Mouse (Mus musculus): ENCODE data around the gene Sytl1. TPM values are rescaled to one million over a fixed set of nuclear protein-coding genes. Genes with fewer than 3 reads are reported as not detected.

The Sytl1 gene
- total and polyA plus RNA-seq, 3 experiments, result 0.08 to 0.31 TPM; not detected in 1

- H3K79me2 ChIP-seq (ENCODE audit: control insufficient read depth, insufficient read depth, low read length, poor library complexity), result no peaks in the 10 kb centered on the region
- H3K36me3 ChIP-seq (ENCODE audit: control insufficient read depth in 1 of 2, insufficient read depth in 2 of 2, low read length in 2 of 2), result no peaks in the 10 kb centered on the region; a peak in 2 of 4 replicates
- no peaks in the 10 kb centered on the region for H3K4me1 ChIP-seq (ENCODE audit: control insufficient read depth in 1 of 2, insufficient read depth in 2 of 2, low read length in 2 of 2)
- H3K9me3 ChIP-seq (replicated peaks; ENCODE audit: insufficient read depth, low read length), result no peaks in the 10 kb centered on the region
- H3K4me3 ChIP-seq (ENCODE audit: control insufficient read depth in 1 of 2, insufficient read depth in 1 of 2, low read depth in 2 of 2, low read length in 2 of 2), result no peak overlapping the region
- no peak for TF ChIP-seq ZKSCAN1 (IDR thresholded peaks at IDR 0.05; ENCODE audit: low read depth, low read length)
- no peak for TF ChIP-seq MYC (IDR thresholded peaks at IDR 0.05; ENCODE audit: low read depth, low read length)
- no peak for TF ChIP-seq MAFK (IDR thresholded peaks at IDR 0.05; ENCODE audit: borderline replicate concordance, low read depth, low read length)
- TF ChIP-seq E2F4 (IDR thresholded peaks at IDR 0.05; ENCODE audit: borderline replicate concordance, low read depth, low read length), result no peak
- no peak for TF ChIP-seq TBP (IDR thresholded peaks at IDR 0.05; ENCODE audit: low read depth, low read length)
- no peak for TF ChIP-seq ZMIZ1 (IDR thresholded peaks at IDR 0.05; ENCODE audit: low read depth, low read length)
- no peak for TF ChIP-seq UBTF (IDR thresholded peaks at IDR 0.05; ENCODE audit: borderline replicate concordance, insufficient read depth, low read depth, low read length)
- no peak for TF ChIP-seq GATA1 (IDR thresholded peaks at IDR 0.05; ENCODE audit: low read depth, low read length)
- TF ChIP-seq MYB (IDR thresholded peaks at IDR 0.05; ENCODE audit: low read depth, low read length), result no peak
- no peak for TF ChIP-seq TAL1 (IDR thresholded peaks at IDR 0.05; ENCODE audit: low read length)
- TF ChIP-seq BHLHE40 (IDR thresholded peaks at IDR 0.05; ENCODE audit: borderline replicate concordance, low read depth, low read length), result no peak
- TF ChIP-seq SIN3A (IDR thresholded peaks at IDR 0.05; ENCODE audit: low read length), result no peak
- TF ChIP-seq TCF12 (IDR thresholded peaks at IDR 0.05; ENCODE audit: low read depth, low read length), result no peak
- TF ChIP-seq EP300 (IDR thresholded peaks at IDR 0.05; ENCODE audit: low read depth in 1 of 2, low read length in 2 of 2), result no peak
- TF ChIP-seq HCFC1 (IDR thresholded peaks at IDR 0.05; ENCODE audit: low read depth, low read length), result no peak
- no peak for DNase-seq (ENCODE audit: low read depth, low spot score)
- H3K27me3 ChIP-seq (ENCODE audit: control insufficient read depth in 1 of 2, insufficient read depth in 2 of 2, low read length in 2 of 2), result no peaks in the 10 kb centered on the region
- H3K9ac ChIP-seq (ENCODE audit: control insufficient read depth, low read depth, low read length, poor library complexity, severe bottlenecking), result no peak overlapping the region
- H3K27ac ChIP-seq (ENCODE audit: control insufficient read depth, low read depth, low read length), result no peak overlapping the region
Observed at GRCm38 (mm10) chr4:133265297-133265696, 2.4 kb upstream of the Sytl1 start.

- H3K27ac ChIP-seq (ENCODE audit: control insufficient read depth, low read depth, low read length), result no peak overlapping the region
- no peaks in the 10 kb centered on the region for H3K4me1 ChIP-seq (ENCODE audit: control insufficient read depth in 1 of 2, insufficient read depth in 2 of 2, low read length in 2 of 2)
- no peaks in the 10 kb centered on the region for H3K27me3 ChIP-seq (ENCODE audit: control insufficient read depth in 1 of 2, insufficient read depth in 2 of 2, low read length in 2 of 2)
- no peak overlapping the region for H3K9ac ChIP-seq (ENCODE audit: control insufficient read depth, low read depth, low read length, poor library complexity, severe bottlenecking)
- no peak overlapping the region for H3K4me3 ChIP-seq (ENCODE audit: control insufficient read depth in 1 of 2, insufficient read depth in 1 of 2, low read depth in 2 of 2, low read length in 2 of 2)
- no peaks in the 10 kb centered on the region; a peak in 2 of 4 replicates for H3K36me3 ChIP-seq (ENCODE audit: control insufficient read depth in 1 of 2, insufficient read depth in 2 of 2, low read length in 2 of 2)
- no peak for DNase-seq (ENCODE audit: low read depth, low spot score)
- H3K79me2 ChIP-seq (ENCODE audit: control insufficient read depth, insufficient read depth, low read length, poor library complexity), result no peaks in the 10 kb centered on the region
- TF ChIP-seq POLR2AphosphoS5 (IDR thresholded peaks at IDR 0.05; ENCODE audit: borderline replicate concordance, low read depth, low read length) (no peak), ZKSCAN1 (IDR thresholded peaks at IDR 0.05; ENCODE audit: low read depth, low read length) (no peak), POLR2A (IDR thresholded peaks at IDR 0.05; ENCODE audit: control insufficient read depth in 1 of 2, insufficient read depth in 1 of 2, low read depth in 1 of 2, low read length in 2 of 2, poor library complexity in 1 of 2) (no peak), RCOR1 (IDR thresholded peaks at IDR 0.05; ENCODE audit: low read depth, low read length) (no peak), MAZ (IDR thresholded peaks at IDR 0.05; ENCODE audit: low read depth, low read length) (no peak), HCFC1 (IDR thresholded peaks at IDR 0.05; ENCODE audit: low read depth, low read length) (no peak), CTCF (IDR thresholded peaks at IDR 0.05 in 2 of 3, conservative IDR thresholded peaks at IDR 0.05 in 1 of 3; ENCODE audit: control insufficient read depth in 1 of 3, insufficient read depth in 1 of 3, low read depth in 2 of 3, low read length in 3 of 3, poor library complexity in 1 of 3, severe bottlenecking in 1 of 3) (no peak), KAT2A (conservative IDR thresholded peaks at IDR 0.05; ENCODE audit: low read depth, low read length) (no peak), GABPA (IDR thresholded peaks at IDR 0.05; ENCODE audit: low read depth, low read length) (no peak), MEF2A (IDR thresholded peaks at IDR 0.05; ENCODE audit: extremely low read depth, insufficient replicate concordance, low read depth, low read length, poor library complexity, severe bottlenecking) (no peak), SMC3 (IDR thresholded peaks at IDR 0.05; ENCODE audit: low read depth, low read length) (no peak), ZC3H11A (IDR thresholded peaks at IDR 0.05; ENCODE audit: low read depth, low read length) (no peak)
- no peaks in the 10 kb centered on the region for H3K9me3 ChIP-seq (replicated peaks; ENCODE audit: insufficient read depth, low read length)
Observed at GRCm38 (mm10) chr4:133264559-133264958, 1.6 kb upstream of the Sytl1 start.
